Mouse (Mus musculus) testis, adult 2 months (tissue): Measurements from ENCODE around the gene Spata31d1d. TPM values are rescaled to one million over a fixed set of nuclear protein-coding genes. Genes with fewer than 3 reads are reported as not detected.
"Not testable (repeated sequence)": the region's sequence is repeated elsewhere in the genome, so short reads cannot be mapped to it uniquely, and the experiment has no call there.

Source experiments
- H3K27ac ChIP-seq: fragments of 200-500 bp; 2 replicates; pipeline ENCODE4 v1.5.1; 2012; ENCODE audit warnings: low read depth, low read length; ENCODE audit not compliant: control insufficient read depth, insufficient read depth
- H3K27me3 ChIP-seq: fragments of 200-500 bp; 2 replicates; pipeline ENCODE4 v1.6.1; 2012; ENCODE audit warnings: mild to moderate bottlenecking, low read length, moderate library complexity; ENCODE audit not compliant: control insufficient read depth, insufficient read depth
- H3K36me3 ChIP-seq: fragments of 200-500 bp; 2 replicates; pipeline ENCODE4 v1.6.1; 2012; ENCODE audit warnings: mild to moderate bottlenecking, low read length; ENCODE audit not compliant: control insufficient read depth, insufficient read depth
- H3K4me1 ChIP-seq: fragments of 200-500 bp; 2 replicates; pipeline ENCODE4 v1.6.1; 2012; ENCODE audit warnings: low read length; ENCODE audit not compliant: control insufficient read depth, insufficient read depth
- H3K4me3 ChIP-seq: fragments of 200-500 bp; 2 replicates; pipeline ENCODE4 v1.5.1; 2012; ENCODE audit warnings: low read depth, mild to moderate bottlenecking, low read length, moderate library complexity, mixed read lengths; ENCODE audit not compliant: control insufficient read depth
- CTCF ChIP-seq: fragments of 200-500 bp; IDR thresholded peaks from 2 replicates; pipeline ENCODE4 v1.5.1; 2012; ENCODE audit warnings: low read depth, mild to moderate bottlenecking, inconsistent platforms, low read length, moderate library complexity; ENCODE audit not compliant: control insufficient read depth, insufficient read depth, insufficient replicate concordance
- POLR2A ChIP-seq: fragments of 200-500 bp; IDR thresholded peaks from 2 replicates; pipeline ENCODE4 v1.6.1; 2012; ENCODE audit warnings: low read depth, mild to moderate bottlenecking, inconsistent platforms, low read length, moderate library complexity; ENCODE audit not compliant: control insufficient read depth
- polyA plus RNA-seq: library from polyadenylated mRNA; depleted of rRNA; stranded (reverse); fragments of >200 nt; gene quantifications from 2 replicates; pipeline ENCODE4 v1.2.3, GENCODE M21; 2012

Gene Spata31d1d
- polyA plus RNA-seq, 1 experiment, result 83.7 TPM

- no peak for TF ChIP-seq POLR2A
- no peak for TF ChIP-seq CTCF
- Histone ChIP-seq H3K27me3 (no peaks in the 10 kb centered on the region), H3K4me3 (peak overlapping the region; percentile 67), H3K36me3 (no peaks in the 10 kb centered on the region), H3K4me1 (no peaks in the 10 kb centered on the region), H3K27ac (peak overlapping the region; percentile 52; the same call in 1 of the 2 replicates)
Measured at GRCm38 (mm10) chr13:59733936-59734335, 2.4 kb upstream of the Spata31d1d start.

- Histone ChIP-seq H3K4me3 (peak overlapping the region; percentile 83), H3K36me3 (no peaks in the 10 kb centered on the region), H3K4me1 (peaks cover 14% of the 10 kb centered on the region), H3K27ac (no peak overlapping the region), H3K27me3 (no peaks in the 10 kb centered on the region)
- no peak for TF ChIP-seq POLR2A
- peak; percentile 72; the same call in 1 of the 2 replicates for TF ChIP-seq CTCF
Measured at GRCm38 (mm10) chr13:59728378-59729093, 3.0 kb downstream of the Spata31d1d start.

- H3K36me3 ChIP-seq, result no peaks in the 10 kb centered on the region
- no peak for TF ChIP-seq CTCF
- peak; percentile 65; the same call in 1 of the 2 replicates for TF ChIP-seq POLR2A
- no peaks in the 10 kb centered on the region for H3K27me3 ChIP-seq
- H3K4me1 ChIP-seq, result peaks cover 14% of the 10 kb centered on the region
- peak overlapping the region; percentile 65 for H3K27ac ChIP-seq
- peak overlapping the region; percentile 82 for H3K4me3 ChIP-seq
Measured at GRCm38 (mm10) chr13:59726139-59726867, 5.2 kb downstream of the Spata31d1d start.

GRCm38 (mm10) chr13:59722089-59722488 is 9.5 kb downstream of the Spata31d1d start:
- H3K4me3 ChIP-seq, H3K36me3 ChIP-seq, H3K4me1 ChIP-seq, H3K27me3 ChIP-seq, H3K27ac ChIP-seq: not testable (repeated sequence)

- Histone ChIP-seq H3K27me3 (no peaks in the 10 kb centered on the region), H3K36me3 (no peaks in the 10 kb centered on the region), H3K27ac (no peak overlapping the region), H3K4me3 (no peak overlapping the region), H3K4me1 (no peaks in the 10 kb centered on the region; the same call in 1 of the 2 replicates)
- TF ChIP-seq POLR2A (no peak), CTCF (no peak)
Measured at GRCm38 (mm10) chr13:59719475-59719874, 12.1 kb downstream of the Spata31d1d start.

GRCm38 (mm10) chr13:59718857-59719440 is 12.6 kb downstream of the Spata31d1d start:
- not testable (repeated sequence) for H3K4me1 ChIP-seq, H3K27ac ChIP-seq, H3K36me3 ChIP-seq, H3K4me3 ChIP-seq, H3K27me3 ChIP-seq

GRCm38 (mm10) chr13:59713710-59714109 is 17.8 kb downstream of the Spata31d1d start:
- peak overlapping the region; percentile 69 for H3K4me3 ChIP-seq

GRCm38 (mm10) chr13:59711984-59712383 is 19.6 kb downstream of the Spata31d1d start, which contains the start of gene Spata31d1b:
Spata31d1b (plus strand) TSS chr13:59712284.
- not testable (repeated sequence) for H3K4me1 ChIP-seq, H3K36me3 ChIP-seq, H3K27me3 ChIP-seq, H3K27ac ChIP-seq
- peak within 1 kb of the TSS; percentile 69 for H3K4me3 ChIP-seq

More at GRCm38 (mm10) chr13:59713710-59714109, 17.8 kb downstream of the Spata31d1d start:
- H3K27me3 ChIP-seq, result no peaks in the 10 kb centered on the region
- no peak overlapping the region for H3K27ac ChIP-seq
- no peak for TF ChIP-seq CTCF
- TF ChIP-seq POLR2A, result no peak
- no peaks in the 10 kb centered on the region for H3K36me3 ChIP-seq
- peaks cover 3% of the 10 kb centered on the region; the same call in 1 of the 2 replicates for H3K4me1 ChIP-seq
